Mouse (Mus musculus) intestine, postnatal 0 days (tissue): Measurements from ENCODE around the gene St3gal4. TPM values are rescaled to one million over a fixed set of nuclear protein-coding genes. Genes with fewer than 3 reads are reported as not detected.

Experiments
- ATAC-seq: fragments of 200-750 bp; cut with Nextera tagmentation; 2 replicates; pipeline ENCODE4 v1.8.0; 2017; ENCODE audit warnings: mild to moderate bottlenecking, moderate TSS enrichment, moderate library complexity
- H3K27ac ChIP-seq: fragments of 300-500 bp; sonication (generic); 2 replicates; pipeline ENCODE4 v1.5.1; 2014; ENCODE audit warnings: mild to moderate bottlenecking, low read depth, low read length, moderate library complexity
- H3K27me3 ChIP-seq: fragments of 300-500 bp; sonication (generic); replicated peaks from 2 replicates; pipeline ENCODE4 v1.6.1; 2014; ENCODE audit warnings: low read length, mixed read lengths; ENCODE audit not compliant: control insufficient read depth, insufficient read depth
- H3K36me3 ChIP-seq: fragments of 300-500 bp; sonication (generic); 2 replicates; pipeline ENCODE4 v1.6.1; 2014; ENCODE audit warnings: mild to moderate bottlenecking, moderate library complexity; ENCODE audit not compliant: control insufficient read depth, insufficient read depth
- H3K4me1 ChIP-seq: fragments of 300-500 bp; sonication (generic); replicated peaks from 2 replicates; pipeline ENCODE4 v1.6.1; 2014; ENCODE audit warnings: antibody characterized with exemption, low read length, mixed read lengths; ENCODE audit not compliant: control insufficient read depth, insufficient read depth
- H3K4me2 ChIP-seq: fragments of 300-500 bp; sonication (generic); replicated peaks from 2 replicates; pipeline ENCODE4 v1.6.1; 2014; ENCODE audit warnings: low read depth, mild to moderate bottlenecking, moderate library complexity
- H3K4me3 ChIP-seq: fragments of 300-500 bp; sonication (generic); 2 replicates; pipeline ENCODE4 v1.5.1; 2014; ENCODE audit warnings: low read depth, low read length
- H3K9ac ChIP-seq: fragments of 300-500 bp; sonication (generic); 2 replicates; pipeline ENCODE4 v1.6.1; 2014; ENCODE audit warnings: mild to moderate bottlenecking, low read depth, low read length
- H3K9me3 ChIP-seq: fragments of 300-500 bp; sonication (generic); 2 replicates; pipeline ENCODE4 v1.6.1; 2016; ENCODE audit warnings: mixed run types; ENCODE audit not compliant: control insufficient read depth
- CTCF ChIP-seq: sonication (generic); IDR thresholded peaks from 2 replicates; pipeline ENCODE4 v1.5.1; 2016; ENCODE audit warnings: low read depth, mild to moderate bottlenecking, control low read depth, antibody characterized with exemption, moderate library complexity
- WGBS: fragments of 180-500 bp; shearing (Covaris S2); extraction: QIAGEN DNeasy Blood & Tissue Kit; methylation state at CpG from one replicate; pipeline ENCODE4 v1.1.7; 2014; 5-methylcytosine and 5-hydroxymethylcytosine counted together
- polyA plus RNA-seq: library from polyadenylated mRNA; unstranded; fragments of >200 nt; fragmentation: Nextera tagmentation; extraction: Ambion mirVana; gene quantifications from 2 replicates; pipeline ENCODE4 v1.2.1, GENCODE M21; 2015

St3gal4 gene
- polyA plus RNA-seq, 1 experiment from 2014 or later, result 242 TPM

DNA sequence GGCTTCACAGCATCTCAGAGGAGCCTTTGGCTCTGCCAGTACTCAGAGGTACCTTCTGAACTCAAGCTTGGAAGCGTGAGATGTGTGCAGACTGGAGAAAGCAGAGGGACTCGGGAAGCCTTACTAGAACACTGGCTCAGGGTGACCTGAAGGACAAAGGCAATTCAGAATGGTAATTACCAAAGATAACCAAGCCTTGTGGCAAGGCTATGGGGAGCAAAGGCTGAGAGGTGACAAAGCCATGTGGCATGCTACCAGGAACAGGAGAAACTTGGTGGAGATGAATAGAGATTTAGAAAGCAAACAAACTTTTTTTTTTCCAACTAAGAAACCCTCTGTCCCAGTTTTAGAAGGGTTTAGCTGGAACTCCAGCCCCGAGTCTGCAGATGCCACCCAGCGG lies 8.5 kb downstream of the St3gal4 start:
- Histone ChIP-seq H3K4me2 (0 out of 2 replicates have a peak overlapping the region, but pooled peaks have one; percentile 6), H3K9me3 (no peaks in the 10 kb centered on the region), H3K9ac (no peak overlapping the region), H3K36me3 (0 out of 2 replicates have a peak, but pooled peaks cover 6% of the 10 kb centered on the region), H3K27me3 (no peaks in the 10 kb centered on the region), H3K27ac (peak overlapping the region; percentile 36), H3K4me3 (no peak overlapping the region), H3K4me1 (peaks cover 14% of the 10 kb centered on the region)
- ATAC-seq, result 0 out of 2 replicates have a peak, but pooled peaks have one; percentile 17
- 46% methylated on average over 4 of the region's 4 CpGs for WGBS
- TF ChIP-seq CTCF, result no peak

GRCm38 (mm10) chr9:35110051-35110450 lies 9.0 kb downstream of the St3gal4 start:
- TF ChIP-seq CTCF, result no peak
- H3K9me3 ChIP-seq, result no peaks in the 10 kb centered on the region
- peak overlapping the region; percentile 36 for H3K27ac ChIP-seq
- H3K27me3 ChIP-seq, result no peaks in the 10 kb centered on the region
- H3K4me3 ChIP-seq, result no peak overlapping the region
- H3K4me1 ChIP-seq, result peaks cover 14% of the 10 kb centered on the region
- no peak for ATAC-seq
- no peak overlapping the region for H3K9ac ChIP-seq
- H3K36me3 ChIP-seq, result 0 out of 2 replicates have a peak, but pooled peaks cover 6% of the 10 kb centered on the region
- 46% methylated on average over 5 of the region's 5 CpGs for WGBS
- no peak overlapping the region for H3K4me2 ChIP-seq

DNA sequence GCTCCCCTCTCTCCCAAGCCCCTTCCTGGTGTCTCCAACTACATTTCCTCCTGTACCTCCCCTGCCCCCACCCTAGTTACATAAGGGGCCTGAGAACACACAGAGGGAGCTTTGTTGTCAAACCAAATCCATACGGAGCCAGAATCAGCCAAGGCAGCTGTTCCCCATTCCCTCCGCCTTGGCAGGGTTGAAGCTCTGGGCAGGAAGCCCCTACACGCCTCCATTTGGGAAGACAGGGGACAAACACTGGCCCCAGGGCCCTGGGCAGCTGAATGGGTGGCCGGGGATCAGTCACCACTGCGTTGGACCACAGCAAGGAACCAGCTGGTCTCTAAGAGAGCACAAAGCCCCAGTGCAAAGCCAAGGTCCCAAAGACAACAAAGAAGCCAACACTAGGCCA lies 10.2 kb downstream of the St3gal4 start:
- no peak overlapping the region for H3K4me3 ChIP-seq
- ATAC-seq, result no peak

GRCm38 (mm10) chr9:35108066-35108465 lies 11.0 kb downstream of the St3gal4 start:
- TF ChIP-seq CTCF, result no peak
- peaks cover 14% of the 10 kb centered on the region for H3K4me1 ChIP-seq
- H3K27me3 ChIP-seq, result no peaks in the 10 kb centered on the region
- H3K9me3 ChIP-seq, result no peaks in the 10 kb centered on the region
- H3K36me3 ChIP-seq, result no peaks in the 10 kb centered on the region
- H3K27ac ChIP-seq, result 0 out of 2 replicates have a peak overlapping the region, but pooled peaks have one; percentile 9
- ATAC-seq, result no peak
- H3K4me3 ChIP-seq, result no peak overlapping the region
- WGBS, result 62% methylated on average over 3 of the region's 3 CpGs
- no peak overlapping the region for H3K4me2 ChIP-seq
- no peak overlapping the region for H3K9ac ChIP-seq

More for the DNA sequence above, 10.2 kb downstream of the St3gal4 start:
- Histone ChIP-seq H3K9me3 (no peaks in the 10 kb centered on the region), H3K36me3 (0 out of 2 replicates have a peak, but pooled peaks cover 6% of the 10 kb centered on the region), H3K9ac (no peak overlapping the region), H3K27ac (peak overlapping the region; percentile 36; the same call in 1 of the 2 replicates), H3K4me1 (peaks cover 17% of the 10 kb centered on the region), H3K4me2 (no peak overlapping the region), H3K27me3 (no peaks in the 10 kb centered on the region)
- WGBS, result 53% methylated on average over 5 of the region's 5 CpGs
- no peak for TF ChIP-seq CTCF

DNA sequence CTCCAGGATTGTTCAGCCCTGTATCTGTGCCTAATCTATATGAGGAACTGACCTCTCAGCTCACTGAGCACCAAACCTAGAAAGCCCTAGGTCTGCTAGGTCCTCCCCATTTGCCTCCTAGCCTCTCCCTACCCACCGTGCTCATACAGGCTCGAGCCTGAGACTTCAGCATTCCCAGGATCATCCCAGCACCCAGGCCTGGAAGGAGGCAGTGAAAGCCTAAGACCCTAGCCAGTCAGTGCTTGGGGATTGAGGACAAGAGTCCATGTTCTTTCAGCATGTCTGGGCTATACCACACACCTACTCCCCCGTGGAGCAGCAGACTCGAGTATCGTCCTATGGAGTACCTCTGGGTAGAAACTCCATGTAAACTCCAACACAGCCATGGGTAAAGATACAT lies 11.7 kb downstream of the St3gal4 start:
- peaks cover 14% of the 10 kb centered on the region for H3K4me1 ChIP-seq
- WGBS, result 82% methylated on average over 5 of the region's 5 CpGs
- no peak for ATAC-seq
- no peak overlapping the region for H3K4me2 ChIP-seq
- no peaks in the 10 kb centered on the region for H3K9me3 ChIP-seq
- no peaks in the 10 kb centered on the region for H3K27me3 ChIP-seq
- TF ChIP-seq CTCF, result no peak
- no peak overlapping the region for H3K27ac ChIP-seq
- H3K36me3 ChIP-seq, result no peaks in the 10 kb centered on the region
- no peak overlapping the region for H3K4me3 ChIP-seq
- no peak overlapping the region for H3K9ac ChIP-seq

DNA sequence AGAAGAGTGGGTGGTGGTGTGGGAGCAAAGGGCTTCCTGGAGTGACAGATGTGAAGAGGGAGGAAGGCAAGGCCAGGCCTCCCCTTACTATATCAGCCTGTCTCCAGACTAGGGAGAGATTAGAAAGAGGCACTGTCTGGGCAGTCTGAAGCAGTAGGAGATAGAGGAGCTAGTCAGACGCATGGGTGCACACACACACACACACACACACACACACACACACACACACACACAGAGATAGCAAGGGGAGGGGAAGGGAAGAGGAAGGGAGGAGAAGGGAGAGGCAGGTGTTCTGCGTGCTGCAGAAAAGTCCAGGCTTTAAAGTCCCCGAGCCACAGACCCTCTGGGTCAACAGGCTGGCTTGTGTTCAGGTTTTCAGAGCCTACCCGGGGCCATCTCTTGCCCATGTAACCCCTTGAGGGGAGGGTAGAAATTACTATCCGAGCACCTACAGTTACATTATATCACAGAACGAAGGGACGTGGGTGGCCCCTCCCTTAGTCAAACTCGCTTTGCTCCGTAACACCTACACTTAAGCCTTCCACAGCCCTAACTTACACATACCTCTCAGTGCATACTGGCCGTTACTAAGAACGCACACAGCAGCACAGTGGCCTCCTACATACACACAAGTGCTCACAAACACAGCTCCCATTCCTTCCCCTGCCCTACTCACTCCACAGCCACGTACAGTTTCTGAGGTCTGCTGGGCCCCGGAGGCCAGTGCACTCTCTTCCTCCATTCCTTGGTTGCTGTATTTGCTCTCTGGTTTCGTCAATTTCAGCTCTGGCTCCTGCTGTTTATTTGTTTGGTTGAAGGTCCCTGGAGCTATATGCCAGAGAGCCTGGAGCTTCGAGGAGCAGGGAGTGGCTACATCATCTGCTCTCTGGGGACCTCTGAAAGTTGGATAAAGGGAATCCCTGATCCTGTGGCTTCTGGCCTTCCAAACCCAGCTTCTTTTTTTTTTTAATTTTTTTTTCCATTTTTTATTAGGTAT lies 12.9 kb downstream of the St3gal4 start:
- H3K9me3 ChIP-seq, result no peaks in the 10 kb centered on the region
- no peak overlapping the region for H3K4me3 ChIP-seq
- 27% methylated on average over 15 of the region's 15 CpGs for WGBS
- H3K9ac ChIP-seq, result peak overlapping the region; percentile 17; the same call in 1 of the 2 replicates
- H3K4me1 ChIP-seq, result peaks cover 14% of the 10 kb centered on the region; the same call in 1 of the 2 replicates
- peak; percentile 93 for ATAC-seq
- TF ChIP-seq CTCF, result no peak
- H3K27ac ChIP-seq, result peak overlapping the region; percentile 90
- no peaks in the 10 kb centered on the region for H3K36me3 ChIP-seq
- H3K4me2 ChIP-seq, result peak overlapping the region; percentile 50
- H3K27me3 ChIP-seq, result no peaks in the 10 kb centered on the region
